Mouse (Mus musculus) liver, adult 2 months (tissue): ENCODE results near the gene Skap1. TPM values are rescaled to one million over a fixed set of nuclear protein-coding genes. Genes with fewer than 3 reads are reported as not detected.

Source experiments
- DNase-seq: peaks from one replicate; pipeline ENCODE4 v3.0.0-alpha.2; 2011; ENCODE audit warnings: low read depth, low spot score; ENCODE audit errors: extremely low read depth
- H3K27ac ChIP-seq: fragments of 200-500 bp; replicated peaks from 2 replicates; pipeline ENCODE4 v1.5.1; 2012; ENCODE audit warnings: low read depth, mild to moderate bottlenecking, control low read depth, inconsistent platforms, low read length; ENCODE audit not compliant: insufficient read depth
- H3K27me3 ChIP-seq: fragments of 200-500 bp; 2 replicates; pipeline ENCODE4 v1.6.1; 2012; ENCODE audit warnings: mild to moderate bottlenecking, moderate library complexity, low read length, inconsistent platforms; ENCODE audit not compliant: control insufficient read depth, insufficient read depth
- H3K36me3 ChIP-seq: fragments of 200-500 bp; 2 replicates; pipeline ENCODE4 v1.6.1; 2012; ENCODE audit warnings: low read length, inconsistent platforms; ENCODE audit not compliant: control insufficient read depth, insufficient read depth
- H3K4me1 ChIP-seq: fragments of 200-500 bp; 2 replicates; pipeline ENCODE4 v1.6.1; 2011; ENCODE audit warnings: low read length; ENCODE audit not compliant: control insufficient read depth, insufficient read depth
- H3K4me3 ChIP-seq: fragments of 200-500 bp; 2 replicates; pipeline ENCODE4 v1.5.1; 2011; ENCODE audit warnings: low read depth, mild to moderate bottlenecking, control low read depth, low read length, moderate library complexity; ENCODE audit not compliant: insufficient read depth
- H3K79me2 ChIP-seq: fragments of 200-500 bp; 2 replicates; pipeline ENCODE4 v1.6.1; 2012; ENCODE audit warnings: inconsistent platforms, mild to moderate bottlenecking, low read length, moderate library complexity; ENCODE audit not compliant: control insufficient read depth, insufficient read depth
- H3K9ac ChIP-seq: fragments of 200-500 bp; 2 replicates; pipeline ENCODE4 v1.6.1; 2012; ENCODE audit warnings: low read depth, mild to moderate bottlenecking, control low read depth, inconsistent platforms, low read length
- CTCF ChIP-seq: fragments of 200-500 bp; IDR thresholded peaks from 2 replicates; pipeline ENCODE4 v1.5.1; 2011; ENCODE audit warnings: low read depth, low read length, control low read depth
- POLR2A ChIP-seq: fragments of 200-500 bp; IDR thresholded peaks from 2 replicates; pipeline ENCODE4 v1.6.1; 2011; ENCODE audit warnings: low read length, control low read depth; ENCODE audit not compliant: insufficient read depth; ENCODE audit errors: extremely low read depth
- WGBS: fragments of 180-500 bp; shearing (Covaris S2); methylation state at CpG from one replicate; pipeline ENCODE4 v1.1.7; 2018; 5-methylcytosine and 5-hydroxymethylcytosine counted together
- polyA plus RNA-seq: library from polyadenylated mRNA; depleted of rRNA; stranded (reverse); fragments of >200 nt; gene quantifications from 2 replicates; pipeline ENCODE4 v1.2.3, GENCODE M21; 2012
- total RNA-seq: library from RNA; depleted of rRNA; stranded (reverse); fragments of >200 nt; gene quantifications from 2 replicates; pipeline ENCODE4 v1.2.3, GENCODE M21; 2014

Gene Skap1
- total and polyA plus RNA-seq, 2 experiments: 0.40 to 0.92 TPM

DNA sequence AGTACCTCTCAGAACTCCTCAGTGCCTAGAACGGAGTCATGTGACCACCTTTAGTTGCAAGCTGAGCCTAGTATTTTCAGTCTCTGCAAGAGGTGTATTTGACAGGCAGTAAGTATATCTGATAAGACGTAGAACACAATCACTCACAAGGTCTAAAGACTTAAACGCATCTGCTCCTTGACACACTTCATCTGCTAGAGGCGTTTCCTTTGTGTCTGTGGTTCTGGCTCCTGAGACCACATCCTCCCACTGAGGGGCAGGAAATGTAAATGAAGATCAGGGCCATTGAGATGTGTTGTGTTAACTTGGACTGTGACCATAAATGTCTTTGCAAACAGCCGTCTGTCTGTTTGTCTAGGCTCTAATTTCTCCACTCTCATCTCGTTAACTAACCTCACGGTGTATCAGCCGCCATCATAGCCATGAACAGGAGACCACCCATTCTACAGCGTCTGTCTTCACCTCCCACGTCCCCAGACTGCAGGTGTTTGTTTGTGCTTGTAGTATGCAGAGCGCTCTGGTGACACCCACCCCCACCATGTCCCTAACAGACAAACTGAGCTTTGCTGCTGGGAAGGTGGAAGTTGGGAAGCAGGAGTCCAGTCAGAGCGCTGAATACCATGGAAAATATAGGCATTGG lies 22.7 kb upstream of the Skap1 start:
- TF ChIP-seq POLR2A: no peak
- Histone ChIP-seq H3K4me1 (no peaks in the 10 kb centered on the region), H3K79me2 (no peaks in the 10 kb centered on the region), H3K9ac (no peak overlapping the region), H3K36me3 (no peaks in the 10 kb centered on the region), H3K4me3 (no peak overlapping the region), H3K27me3 (no peaks in the 10 kb centered on the region), H3K27ac (no peak overlapping the region)
- peak; percentile 11 for DNase-seq
- WGBS: 58% methylated on average over 12 of the region's 12 CpGs

GRCm38 (mm10) chr11:96442468-96442867 lies 21.9 kb upstream of the Skap1 start:
- no peak for TF ChIP-seq CTCF
- TF ChIP-seq POLR2A: no peak
- H3K27me3 ChIP-seq: 0 out of 2 replicates have a peak, but pooled peaks cover 2% of the 10 kb centered on the region
- H3K4me3 ChIP-seq: no peak overlapping the region
- H3K79me2 ChIP-seq: no peaks in the 10 kb centered on the region
- no peak overlapping the region for H3K9ac ChIP-seq
- no peak for DNase-seq
- 79% methylated on average over 5 of the region's 5 CpGs for WGBS
- no peak overlapping the region for H3K27ac ChIP-seq
- no peaks in the 10 kb centered on the region for H3K4me1 ChIP-seq
- no peaks in the 10 kb centered on the region for H3K36me3 ChIP-seq

GRCm38 (mm10) chr11:96447931-96448330 lies 16.5 kb upstream of the Skap1 start:
- H3K4me3 ChIP-seq: no peak overlapping the region
- WGBS: 72% methylated on average over 24 of the region's 24 CpGs
- TF ChIP-seq POLR2A: no peak
- TF ChIP-seq CTCF: no peak
- no peak for DNase-seq
- H3K79me2 ChIP-seq: no peaks in the 10 kb centered on the region
- no peaks in the 10 kb centered on the region for H3K36me3 ChIP-seq
- H3K27me3 ChIP-seq: 0 out of 2 replicates have a peak, but pooled peaks cover 2% of the 10 kb centered on the region
- H3K4me1 ChIP-seq: no peaks in the 10 kb centered on the region
- no peak overlapping the region for H3K9ac ChIP-seq
- H3K27ac ChIP-seq: no peak overlapping the region

- WGBS: 78% methylated on average over 5 of the region's 5 CpGs
- Histone ChIP-seq H3K27me3 (peaks cover 2% of the 10 kb centered on the region), H3K4me1 (no peaks in the 10 kb centered on the region), H3K27ac (no peak overlapping the region), H3K79me2 (no peaks in the 10 kb centered on the region), H3K36me3 (no peaks in the 10 kb centered on the region), H3K4me3 (no peak overlapping the region), H3K9ac (no peak overlapping the region)
- TF ChIP-seq CTCF: no peak
- no peak for TF ChIP-seq POLR2A
- DNase-seq: no peak
Measured at GRCm38 (mm10) chr11:96455111-96455510, 9.3 kb upstream of the Skap1 start.

- Histone ChIP-seq H3K9ac (no peak overlapping the region), H3K27ac (no peak overlapping the region), H3K79me2 (no peaks in the 10 kb centered on the region), H3K4me3 (no peak overlapping the region), H3K4me1 (no peaks in the 10 kb centered on the region), H3K27me3 (peaks cover 2% of the 10 kb centered on the region), H3K36me3 (no peaks in the 10 kb centered on the region)
- 78% methylated on average over 6 of the region's 6 CpGs for WGBS
- TF ChIP-seq POLR2A: no peak
- TF ChIP-seq CTCF: no peak
- DNase-seq: no peak
Measured at GRCm38 (mm10) chr11:96455699-96456326, 8.6 kb upstream of the Skap1 start.
